In the genomic region with DNA sequence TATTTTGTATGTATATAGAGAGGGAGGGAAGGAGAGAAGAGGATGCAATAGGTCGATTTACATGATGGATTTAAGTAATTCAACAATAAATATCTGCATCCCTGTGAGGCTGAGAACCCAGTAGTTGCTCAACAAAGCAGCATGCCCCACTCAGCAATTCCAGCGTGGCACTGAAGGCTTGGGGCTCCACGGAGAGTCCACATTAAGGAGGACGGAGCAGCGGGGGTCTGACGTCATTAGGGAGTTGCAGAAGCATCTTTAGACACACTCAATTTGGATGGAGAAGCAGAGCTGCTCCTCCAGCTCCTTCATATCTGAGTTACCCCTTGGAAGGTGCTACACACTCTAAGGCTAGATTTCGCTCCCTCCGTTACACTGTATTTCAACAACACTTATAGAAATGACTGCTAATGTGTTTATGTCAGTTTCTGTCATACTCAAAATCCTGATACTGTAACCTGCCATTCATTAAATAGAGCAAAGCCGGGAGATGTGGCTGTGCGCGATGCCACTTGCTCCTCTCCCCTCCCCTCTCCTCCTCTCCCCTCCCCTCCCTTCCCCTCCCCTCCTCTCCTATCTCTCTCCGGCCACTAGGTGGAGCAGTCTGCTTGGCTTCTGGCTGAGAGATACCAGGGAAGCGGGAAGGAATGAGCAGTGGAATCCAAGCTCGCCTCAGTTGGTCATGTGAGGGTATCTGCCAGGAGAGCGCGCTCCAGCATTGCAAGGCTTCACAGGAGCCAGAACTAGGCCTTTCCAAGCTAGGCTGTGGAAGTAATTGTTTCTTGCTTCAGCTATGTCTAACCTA, we compare ENCODE assay signal across 7 mouse cellular contexts. TPM values are rescaled to one million over a fixed set of nuclear protein-coding genes. Genes with fewer than 3 reads are reported as not detected.
A peak's percentile ranks its signal among the peaks of the same experiment; 100 is the strongest.
DNase-seq lines count a peak whose midpoint lies in the region; ATAC-seq and TF ChIP-seq lines count a peak whose summit lies in the region.

No protein-coding gene starts in this region.

- H3K27ac ChIP-seq in kidney, adult 2 months (ENCODE audit: insufficient read depth, low read depth, low read length), result no peak overlapping the region
- H3K27ac ChIP-seq in midbrain, embryonic 14.5 days (replicated peaks; ENCODE audit: low read depth, low read length), result no peak overlapping the region

- H3K9ac ChIP-seq in midbrain, embryonic 14.5 days (replicated peaks; ENCODE audit: low read length), result no peak overlapping the region

- H3K4me2 ChIP-seq in midbrain, embryonic 14.5 days (ENCODE audit: low read length), result no peak overlapping the region

- DNase-seq in adrenal gland, adult 8-10 months, result peak; percentile 69
- peak; percentile 89 for DNase-seq in embryo, embryonic 10 days (ENCODE audit: low spot score)
- peak; percentile 86 for DNase-seq in kidney, adult 2 months
- DNase-seq in left cerebral cortex, postnatal 4 days, result peak; percentile 81
- DNase-seq in midbrain, embryonic 14.5 days, result peak; percentile 83
- DNase-seq in spleen, postnatal 36 days (ENCODE audit: low spot score in 2 of 2), result peak; percentile 24 to 32

- no peaks in the 10 kb centered on the region for H3K9me3 ChIP-seq in midbrain, embryonic 14.5 days (ENCODE audit: control insufficient read depth, low read length)

- TF ChIP-seq POLR2A in kidney, adult 2 months (IDR thresholded peaks at IDR 0.05; ENCODE audit: low read depth, low read length), result no peak

- H3K4me3 ChIP-seq in kidney, adult 2 months (ENCODE audit: insufficient read depth, low read depth, low read length), result no peak overlapping the region
- no peak overlapping the region for H3K4me3 ChIP-seq in midbrain, embryonic 14.5 days (replicated peaks; ENCODE audit: low read depth, low read length)

- peak; percentile 84 for TF ChIP-seq CTCF in kidney, adult 2 months (conservative IDR thresholded peaks at IDR 0.05; ENCODE audit: insufficient read depth, insufficient read length, low read depth, low read length)

- peak; percentile 100 for ATAC-seq in granulocyte monocyte progenitor cell, adult 5-6 weeks (replicated peaks; ENCODE audit: poor library complexity, severe bottlenecking)
- peak; percentile 55; the same call in 1 of the 2 replicates for ATAC-seq in midbrain, embryonic 14.5 days (ENCODE audit: low FRiP score, low TSS enrichment)

- WGBS in kidney, adult 2 months, result 45% methylated on average over 16 of the region's 16 CpGs
- 45% methylated on average over 16 of the region's 16 CpGs for WGBS in midbrain, embryonic 14.5 days

- no peaks in the 10 kb centered on the region for H3K27me3 ChIP-seq in kidney, adult 2 months (replicated peaks; ENCODE audit: control insufficient read depth, insufficient read depth, low read length)
- H3K27me3 ChIP-seq in midbrain, embryonic 14.5 days (ENCODE audit: control insufficient read depth, insufficient read depth, low read length), result no peaks in the 10 kb centered on the region

- no peaks in the 10 kb centered on the region for H3K36me3 ChIP-seq in kidney, adult 2 months (ENCODE audit: control insufficient read depth, insufficient read depth, low read length)
- no peaks in the 10 kb centered on the region for H3K36me3 ChIP-seq in midbrain, embryonic 14.5 days (ENCODE audit: control insufficient read depth, insufficient read depth, low read length)

- no peaks in the 10 kb centered on the region for H3K4me1 ChIP-seq in kidney, adult 2 months (ENCODE audit: control insufficient read depth, insufficient read depth, low read length)
- no peaks in the 10 kb centered on the region for H3K4me1 ChIP-seq in midbrain, embryonic 14.5 days (ENCODE audit: control insufficient read depth, insufficient read depth, low read length)

- intact Hi-C loops in left cerebral cortex, postnatal 4 days (cut with DNase I), result loop anchor here (10.0 kb wide), 1 partner anchor 136 kb away; no protein-coding TSS in a partner anchor

RNA-seq across cellular contexts. Expression of gene Taar6, which starts 6.3 kb away (rescaled TPM):
- not detected for total RNA-seq in adrenal gland, adult 8-10 months (2022)
- not detected in 2 replicates for total RNA-seq in granulocyte monocyte progenitor cell, adult 5-6 weeks (2014; fragmentation: Nextera tagmentation)
- not detected in 2 replicates for total RNA-seq in granulocyte monocyte progenitor cell, adult 5-6 weeks (2017)
- not detected in 2 replicates for polyA plus RNA-seq in kidney, adult 2 months (2012; rRNA removed)
- not detected for total RNA-seq in left cerebral cortex, postnatal 4 days (2021)
- polyA plus RNA-seq in midbrain, embryonic 14.5 days (2014; fragmentation: Nextera tagmentation; extraction: Ambion mirVana), result not detected in 2 replicates

RNA-seq across cellular contexts. Expression of gene Taar5, which starts 8.6 kb away (rescaled TPM):
- not detected for total RNA-seq in adrenal gland, adult 8-10 months (2022)
- total RNA-seq in granulocyte monocyte progenitor cell, adult 5-6 weeks (2014; fragmentation: Nextera tagmentation), result not detected in 2 replicates
- not detected in 2 replicates for total RNA-seq in granulocyte monocyte progenitor cell, adult 5-6 weeks (2017)
- polyA plus RNA-seq in kidney, adult 2 months (2012; rRNA removed), result 0.08 TPM in 1 of 2 replicates, not detected in the other
- not detected for total RNA-seq in left cerebral cortex, postnatal 4 days (2021)
- polyA plus RNA-seq in midbrain, embryonic 14.5 days (2014; fragmentation: Nextera tagmentation; extraction: Ambion mirVana), result not detected in 2 replicates

RNA-seq across cellular contexts. Expression of gene Taar7a, which starts 14.2 kb away (rescaled TPM):
- not detected for total RNA-seq in adrenal gland, adult 8-10 months (2022)
- not detected in 2 replicates for total RNA-seq in granulocyte monocyte progenitor cell, adult 5-6 weeks (2014; fragmentation: Nextera tagmentation)
- total RNA-seq in granulocyte monocyte progenitor cell, adult 5-6 weeks (2017), result not detected in 2 replicates
- polyA plus RNA-seq in kidney, adult 2 months (2012; rRNA removed), result not detected in 2 replicates
- not detected for total RNA-seq in left cerebral cortex, postnatal 4 days (2021)
- not detected in 2 replicates for polyA plus RNA-seq in midbrain, embryonic 14.5 days (2014; fragmentation: Nextera tagmentation; extraction: Ambion mirVana)

RNA-seq across cellular contexts. Expression of gene Taar4, which starts 18.8 kb away (rescaled TPM):
- not detected for total RNA-seq in adrenal gland, adult 8-10 months (2022)
- total RNA-seq in granulocyte monocyte progenitor cell, adult 5-6 weeks (2014; fragmentation: Nextera tagmentation), result not detected in 2 replicates
- not detected in 2 replicates for total RNA-seq in granulocyte monocyte progenitor cell, adult 5-6 weeks (2017)
- polyA plus RNA-seq in kidney, adult 2 months (2012; rRNA removed), result not detected in 2 replicates
- total RNA-seq in left cerebral cortex, postnatal 4 days (2021), result not detected
- polyA plus RNA-seq in midbrain, embryonic 14.5 days (2014; fragmentation: Nextera tagmentation; extraction: Ambion mirVana), result not detected in 2 replicates

RNA-seq across cellular contexts. Expression of gene Taar7b, which starts 20.6 kb away (rescaled TPM):
- not detected for total RNA-seq in adrenal gland, adult 8-10 months (2022)
- total RNA-seq in granulocyte monocyte progenitor cell, adult 5-6 weeks (2014; fragmentation: Nextera tagmentation), result not detected in 2 replicates
- total RNA-seq in granulocyte monocyte progenitor cell, adult 5-6 weeks (2017), result not detected in 2 replicates
- not detected in 2 replicates for polyA plus RNA-seq in kidney, adult 2 months (2012; rRNA removed)
- total RNA-seq in left cerebral cortex, postnatal 4 days (2021), result not detected
- not detected in 2 replicates for polyA plus RNA-seq in midbrain, embryonic 14.5 days (2014; fragmentation: Nextera tagmentation; extraction: Ambion mirVana)

Comparison
In these comparisons a context has a peak if more than half of its experiments do, and no peak if none do; other contexts are left out.
1. DNase-seq: peak in every context shown above with its lines; median percentile 89 in embryo, embryonic 10 days; 86 in kidney, adult 2 months; 83 in midbrain, embryonic 14.5 days; 81 in left cerebral cortex, postnatal 4 days; 69 in adrenal gland, adult 8-10 months; 28 in spleen, postnatal 36 days.